Mouse (Mus musculus) mouse embryonic stem cell (cell line): ENCODE results near the gene Celf1.
"Not testable (repeated sequence)": the region's sequence is repeated elsewhere in the genome, so short reads cannot be mapped to it uniquely, and the experiment has no call there.

Source experiments
- in situ Hi-C, 2 experiments: fragments of 300-500 bp; cut with MboI; formaldehyde crosslinking; loops; 1 replicate in 1 of 2; 3 replicates in 1 of 2; pipeline ENCODE4 v1.14.3; 2019 to 2020; ENCODE audit warnings: low sequenced_read_pairs in 2 of 2, low pct_unique_long_range_greater_than_20kb in 1 of 2, mixed read lengths in 1 of 2; ENCODE audit not compliant: unreplicated experiment in 1 of 2

Gene Celf1

GRCm38 (mm10) chr2:90940233-90941229 lies at the start of gene Celf1:
TSS of gene Celf1 (plus strand) at chr2:90940382.
- in situ Hi-C loops, result no loop called here

DNA sequence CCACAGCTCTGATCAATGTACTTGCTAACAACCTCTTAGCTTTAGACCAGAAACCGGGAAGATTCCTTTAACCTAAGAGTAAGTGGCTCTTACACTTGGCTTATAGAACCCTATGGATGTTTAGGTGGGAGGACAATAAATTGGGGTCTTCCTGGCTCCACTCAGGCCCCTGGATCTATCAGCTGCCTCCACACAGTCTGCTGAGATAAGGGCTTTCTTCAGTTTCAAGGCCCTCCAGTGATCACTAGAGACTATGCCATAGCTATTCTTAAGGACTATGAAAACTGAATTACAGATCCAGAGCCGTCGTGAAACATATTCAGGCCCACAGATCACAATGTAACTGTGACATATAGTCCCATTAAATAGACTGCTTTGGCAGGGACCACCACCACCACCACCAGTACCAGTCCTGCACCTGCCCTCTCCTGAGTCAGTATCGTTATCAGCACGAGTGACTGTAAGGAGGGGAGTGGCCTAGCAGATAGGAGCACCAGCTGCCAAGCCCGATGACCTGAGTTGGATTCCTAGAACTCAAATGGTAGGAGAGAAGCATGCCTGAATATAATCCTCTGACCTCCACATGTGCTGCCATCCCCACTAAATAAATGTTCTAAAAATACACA lies 46.4 kb upstream of the Celf1 start:
- in situ Hi-C loops, result no loop called here

- in situ Hi-C loops, result not testable (repeated sequence)
Measured at GRCm38 (mm10) chr2:90894299-90894677, 45.9 kb upstream of the Celf1 start.

DNA sequence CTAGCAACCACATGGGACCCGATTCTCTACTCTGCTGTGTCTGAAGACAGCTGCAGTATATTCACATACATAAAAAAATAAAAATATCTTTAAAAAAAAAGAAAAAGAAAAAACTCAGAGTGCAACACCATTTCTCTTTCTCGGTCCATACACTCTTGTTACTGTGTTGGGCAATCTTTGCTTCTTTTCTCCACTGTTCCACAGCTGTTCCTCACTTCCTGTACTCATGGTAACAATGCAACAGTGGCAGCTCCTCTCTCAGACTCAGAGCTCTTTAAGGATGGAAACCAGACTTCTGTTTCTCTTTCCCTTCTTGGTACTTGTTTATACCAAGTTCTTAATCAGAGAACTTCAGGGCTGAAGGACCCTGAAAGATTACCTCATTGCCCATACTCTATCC lies 36.8 kb upstream of the Celf1 start:
- in situ Hi-C loops, result no loop called here

GRCm38 (mm10) chr2:90904076-90904855 lies 35.9 kb upstream of the Celf1 start, which contains the start of the genes Kbtbd4 and Ndufs3:
TSS of gene Kbtbd4 (plus strand) at chr2:90904740.
TSS of gene Ndufs3 (minus strand) at chr2:90904827.
- in situ Hi-C loops, result no loop called here

GRCm38 (mm10) chr2:90904856-90905224 lies 35.3 kb upstream of the Celf1 start:
- in situ Hi-C loops, result no loop called here

DNA sequence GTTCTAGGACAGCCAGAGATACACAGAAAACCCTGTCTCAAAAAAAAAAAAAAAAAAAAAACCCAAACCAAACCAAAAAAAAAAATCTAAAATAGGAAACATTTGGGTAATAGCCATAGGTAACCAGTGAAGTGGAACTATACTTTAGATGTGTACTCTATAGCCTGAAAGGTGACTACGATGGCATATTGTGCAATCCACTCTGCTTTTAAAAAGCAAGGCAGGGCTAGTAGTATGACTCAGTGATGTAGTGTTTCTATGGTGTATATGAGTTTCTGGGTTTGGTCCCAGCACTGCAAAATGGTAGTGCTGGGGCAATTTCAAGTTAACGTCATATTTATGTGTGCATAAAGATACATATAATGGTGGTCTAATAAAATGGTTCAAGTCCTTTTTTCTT lies 33.5 kb upstream of the Celf1 start:
- in situ Hi-C loops, result no loop called here

- in situ Hi-C loops, result no loop called here
Measured at GRCm38 (mm10) chr2:90910861-90911260, 29.3 kb upstream of the Celf1 start.

DNA sequence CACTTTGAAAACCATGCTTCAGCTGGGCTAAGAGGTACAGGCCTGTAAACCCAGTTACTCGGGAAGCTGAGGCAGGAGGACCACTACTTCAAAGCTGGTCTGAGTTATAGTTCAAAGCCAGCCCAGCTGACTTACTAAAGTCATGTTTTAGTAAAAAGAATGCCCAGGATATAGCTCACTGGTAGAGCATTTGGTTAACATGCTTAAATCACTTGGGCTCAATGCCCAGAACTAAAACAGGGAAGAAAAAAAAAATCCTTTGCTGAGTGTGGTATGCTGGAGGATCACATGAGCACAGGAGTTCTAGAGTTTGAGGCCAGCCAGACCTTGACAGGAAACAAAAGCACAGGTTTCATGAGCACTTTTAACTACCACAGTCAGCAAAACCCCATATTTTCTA lies 28.5 kb upstream of the Celf1 start:
- in situ Hi-C loops, result no loop called here

- in situ Hi-C loops, result no loop called here
Measured at GRCm38 (mm10) chr2:90913671-90914070, 26.5 kb upstream of the Celf1 start.

DNA sequence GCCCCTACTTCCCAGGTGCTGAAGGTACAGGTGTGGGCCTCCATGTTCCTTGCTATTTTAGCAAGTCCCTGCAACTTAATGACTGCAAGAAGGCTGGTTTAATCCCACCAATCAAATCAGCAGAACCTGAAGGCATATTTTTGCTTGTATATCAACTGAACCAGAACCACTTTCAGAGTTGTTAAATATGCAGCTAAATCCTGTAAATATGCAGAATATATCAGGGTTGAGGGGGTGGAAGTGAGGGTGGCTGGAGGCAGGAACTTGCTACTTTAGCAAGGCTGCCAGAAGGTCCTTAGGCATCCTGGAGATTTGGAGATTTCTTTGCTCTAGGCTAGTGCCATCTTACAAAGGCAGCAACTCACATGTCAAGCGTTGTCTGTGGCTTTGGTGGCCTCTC lies 24.7 kb upstream of the Celf1 start:
- in situ Hi-C loops, result no loop called here

DNA sequence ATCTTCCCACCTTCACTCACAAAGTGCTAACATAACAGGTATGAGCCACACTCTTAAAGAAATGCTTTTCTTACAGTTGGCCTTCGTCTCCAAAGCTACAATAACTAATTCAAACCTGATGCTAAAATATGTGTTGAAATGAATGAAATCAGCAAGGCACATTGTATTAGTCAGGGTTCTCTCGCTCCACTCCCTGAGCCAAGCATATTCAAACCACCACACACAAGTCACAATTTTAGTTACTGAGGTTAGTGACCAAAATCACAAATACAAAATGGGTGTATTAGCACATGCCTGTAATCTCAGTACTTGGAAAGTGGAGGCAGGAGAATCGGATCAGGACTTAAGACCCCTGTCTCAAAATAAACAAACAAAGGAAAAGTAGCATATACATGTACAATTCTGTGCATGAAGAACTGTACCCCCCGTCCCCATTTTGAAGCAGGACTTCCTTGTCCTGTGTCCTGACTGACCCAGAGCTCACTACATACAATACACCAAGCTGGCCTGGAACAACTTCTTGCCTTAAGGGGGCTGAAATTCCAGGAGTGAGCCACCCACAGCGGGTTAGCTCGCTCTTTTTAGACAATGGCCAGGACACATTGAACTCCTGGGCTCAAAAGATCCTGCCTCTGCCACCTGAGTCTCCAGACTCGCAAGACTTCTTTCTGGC lies 23.5 kb upstream of the Celf1 start:
- in situ Hi-C loops, result no loop called here

GRCm38 (mm10) chr2:90917233-90917998 lies 22.8 kb upstream of the Celf1 start:
- in situ Hi-C loops, result no loop called here

DNA sequence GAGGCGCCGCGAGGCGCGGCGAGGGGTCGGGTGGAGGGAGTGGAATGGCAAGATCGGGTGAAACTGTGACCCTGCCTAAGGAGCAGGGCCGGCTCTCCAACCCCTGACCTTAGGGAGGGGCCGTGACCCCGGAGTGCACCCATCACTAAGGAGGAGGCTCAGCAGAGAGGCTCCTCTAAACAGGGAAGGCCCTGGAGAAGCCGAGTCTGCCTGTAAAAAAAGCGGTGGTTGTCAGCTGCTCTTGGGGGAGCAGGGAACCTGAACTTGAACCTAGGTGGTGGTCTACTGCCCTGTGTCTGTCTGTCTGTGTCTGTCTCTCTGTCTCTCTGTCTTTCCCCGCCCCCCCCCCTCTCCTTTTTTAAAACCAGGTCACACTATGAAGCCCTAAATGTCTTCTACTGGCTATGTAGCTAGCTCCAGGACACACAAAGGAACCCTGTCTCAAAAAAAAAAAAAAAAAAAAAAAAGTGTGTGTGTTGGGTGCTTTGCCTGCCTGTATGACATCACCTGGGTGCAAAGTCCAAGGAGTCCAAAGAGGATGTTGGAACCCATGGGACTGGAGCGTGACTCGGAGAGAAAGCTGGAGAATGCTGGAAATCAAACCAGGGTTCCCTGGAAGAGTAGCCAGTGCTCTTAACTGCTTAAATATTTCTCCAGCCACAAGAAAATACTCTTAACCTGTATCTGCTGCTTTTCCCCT lies 22.0 kb upstream of the Celf1 start:
- in situ Hi-C loops, result no loop called here

DNA sequence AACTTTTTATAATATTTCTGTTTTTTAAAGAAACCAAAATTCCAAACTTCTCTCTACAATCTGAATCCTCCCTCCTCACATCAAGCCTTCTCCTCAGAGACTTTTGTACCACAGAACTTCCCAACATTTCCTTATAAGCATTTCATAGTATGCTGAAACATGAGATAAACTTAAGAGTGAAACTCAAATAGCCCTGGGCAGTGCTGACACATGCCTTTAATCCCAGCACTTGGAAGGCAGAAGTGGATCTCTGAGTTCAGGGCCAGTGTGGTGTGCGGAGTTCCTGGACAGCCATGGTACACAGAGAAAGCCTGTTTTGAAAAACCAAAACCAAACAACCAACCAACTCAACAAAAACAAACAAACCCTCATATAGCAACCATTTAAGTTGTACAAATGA lies 19.0 kb upstream of the Celf1 start:
- in situ Hi-C loops, result no loop called here

DNA sequence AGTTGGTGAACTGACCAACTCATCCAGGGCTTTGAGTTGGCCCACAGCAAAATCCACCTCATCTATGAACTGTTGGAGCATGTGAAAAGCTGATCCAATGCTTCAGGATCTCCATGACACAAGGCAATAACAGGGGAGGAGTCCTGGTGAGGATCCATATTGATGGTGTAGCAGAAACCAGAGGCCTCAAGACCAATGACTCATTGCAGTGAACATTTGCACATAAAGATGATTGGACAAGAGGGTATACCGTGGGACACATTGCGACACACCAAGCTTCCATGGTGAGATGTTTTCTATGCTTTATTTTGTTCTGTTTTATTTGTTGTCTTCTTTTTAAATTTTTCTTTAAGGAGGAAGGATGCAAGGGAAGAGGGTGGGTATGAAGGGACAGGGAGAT lies 17.5 kb upstream of the Celf1 start:
- in situ Hi-C loops, result no loop called here

DNA sequence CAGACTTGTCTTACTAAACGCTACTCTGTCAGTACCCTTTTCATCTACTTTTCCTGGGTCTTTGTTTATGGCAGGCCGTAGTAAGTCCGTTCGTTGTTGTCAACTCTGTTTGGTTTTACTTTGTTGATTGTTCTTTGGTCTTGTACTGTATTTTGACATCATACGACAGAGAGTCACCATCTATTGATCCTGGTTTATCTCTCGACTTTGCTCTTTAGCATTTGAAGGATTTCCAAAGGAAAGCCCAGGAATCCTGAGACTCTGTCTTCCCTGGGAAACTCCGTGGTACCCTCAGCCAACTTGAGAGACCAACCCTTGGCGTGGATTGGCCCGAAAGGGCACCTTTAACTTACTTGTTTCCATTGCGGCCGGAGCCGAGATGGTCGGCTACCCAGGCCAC lies 11.6 kb upstream of the Celf1 start:
- in situ Hi-C loops, result no loop called here
